Mouse (Mus musculus) hindbrain, embryonic 12.5 days (tissue): Measurements from ENCODE around the gene Tpm1. TPM values are rescaled to one million over a fixed set of nuclear protein-coding genes. Genes with fewer than 3 reads are reported as not detected.

Experiments
- ATAC-seq: fragments of 200-750 bp; cut with Nextera tagmentation; 2 replicates; pipeline ENCODE4 v1.8.0; 2017; ENCODE audit warnings: moderate TSS enrichment; ENCODE audit not compliant: low FRiP score
- H3K27ac ChIP-seq: fragments of 300-500 bp; sonication (generic); 2 replicates; pipeline ENCODE4 v1.5.1; 2016; ENCODE audit warnings: mild to moderate bottlenecking
- H3K27me3 ChIP-seq: fragments of 300-500 bp; sonication (generic); 2 replicates; pipeline ENCODE4 v1.6.1; 2016; ENCODE audit warnings: mild to moderate bottlenecking
- H3K36me3 ChIP-seq: fragments of 300-500 bp; sonication (generic); 2 replicates; pipeline ENCODE4 v1.6.1; 2016; ENCODE audit warnings: mild to moderate bottlenecking
- H3K4me1 ChIP-seq: fragments of 300-500 bp; sonication (generic); 2 replicates; pipeline ENCODE4 v1.6.1; 2016
- H3K4me2 ChIP-seq: fragments of 300-500 bp; sonication (generic); replicated peaks from 2 replicates; pipeline ENCODE4 v1.6.1; 2016; ENCODE audit warnings: mild to moderate bottlenecking
- H3K4me3 ChIP-seq: fragments of 300-500 bp; sonication (generic); 2 replicates; pipeline ENCODE4 v1.5.1; 2016; ENCODE audit warnings: mild to moderate bottlenecking
- H3K9ac ChIP-seq: fragments of 300-500 bp; sonication (generic); 2 replicates; pipeline ENCODE4 v1.6.1; 2016; ENCODE audit warnings: mild to moderate bottlenecking, moderate library complexity
- H3K9me3 ChIP-seq: fragments of 300-500 bp; sonication (generic); replicated peaks from 2 replicates; pipeline ENCODE4 v1.6.1; 2016; ENCODE audit warnings: mild to moderate bottlenecking
- WGBS: fragments of 180-500 bp; shearing (Covaris S2); methylation state at CpG from one replicate; pipeline ENCODE4 v1.1.7; 2016; 5-methylcytosine and 5-hydroxymethylcytosine counted together
- polyA plus RNA-seq: library from polyadenylated mRNA; unstranded; fragments of >200 nt; fragmentation: Nextera tagmentation; extraction: Ambion mirVana; gene quantifications from 2 replicates; pipeline ENCODE4 v1.2.1, GENCODE M21; 2016

Tpm1 gene
- polyA plus RNA-seq, 1 experiment from 2014 or later: 396 TPM

DNA sequence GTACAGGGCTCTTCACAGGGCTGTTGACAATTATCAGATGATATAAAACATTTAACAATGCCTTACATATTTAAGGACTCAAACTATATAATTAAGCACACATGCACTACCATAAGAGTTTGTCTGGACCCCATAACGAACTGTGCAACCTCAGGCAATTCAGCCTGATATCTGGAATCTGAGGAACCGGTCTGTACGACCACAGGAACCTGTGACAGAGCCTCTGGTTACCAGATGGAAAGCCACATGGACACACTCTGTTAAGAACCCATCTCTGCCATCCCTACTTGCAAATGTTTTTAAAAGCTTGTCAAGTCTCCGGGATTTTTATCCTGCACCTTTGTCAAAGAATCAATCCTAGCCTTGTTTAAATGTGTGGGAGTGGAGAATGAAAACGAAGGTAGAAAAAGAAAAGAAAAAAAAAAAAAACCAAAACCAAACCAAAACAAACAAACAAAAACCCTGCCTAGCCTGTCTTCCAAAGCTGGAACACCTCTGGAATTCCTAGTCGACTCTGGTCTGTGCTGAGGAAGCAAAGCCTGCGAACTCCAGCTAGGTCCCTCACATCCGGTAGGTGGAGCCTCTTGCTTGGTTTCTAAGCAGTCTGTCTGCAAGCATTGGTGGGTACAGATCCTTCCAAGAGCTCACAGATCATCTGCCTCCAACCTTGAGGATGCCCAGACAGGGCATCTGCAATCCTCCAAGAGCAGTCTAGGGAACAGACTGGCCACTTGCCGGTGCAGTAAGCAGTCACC lies 4.5 kb downstream of the Tpm1 start:
- Histone ChIP-seq H3K36me3 (no peaks in the 10 kb centered on the region), H3K9ac (no peak overlapping the region), H3K4me1 (peaks cover 58% of the 10 kb centered on the region), H3K9me3 (no peaks in the 10 kb centered on the region), H3K4me2 (no peak overlapping the region), H3K4me3 (no peak overlapping the region), H3K27ac (no peak overlapping the region), H3K27me3 (peaks cover 37% of the 10 kb centered on the region)
- ATAC-seq: no peak
- WGBS: 32% methylated on average over 9 of the region's 9 CpGs

DNA sequence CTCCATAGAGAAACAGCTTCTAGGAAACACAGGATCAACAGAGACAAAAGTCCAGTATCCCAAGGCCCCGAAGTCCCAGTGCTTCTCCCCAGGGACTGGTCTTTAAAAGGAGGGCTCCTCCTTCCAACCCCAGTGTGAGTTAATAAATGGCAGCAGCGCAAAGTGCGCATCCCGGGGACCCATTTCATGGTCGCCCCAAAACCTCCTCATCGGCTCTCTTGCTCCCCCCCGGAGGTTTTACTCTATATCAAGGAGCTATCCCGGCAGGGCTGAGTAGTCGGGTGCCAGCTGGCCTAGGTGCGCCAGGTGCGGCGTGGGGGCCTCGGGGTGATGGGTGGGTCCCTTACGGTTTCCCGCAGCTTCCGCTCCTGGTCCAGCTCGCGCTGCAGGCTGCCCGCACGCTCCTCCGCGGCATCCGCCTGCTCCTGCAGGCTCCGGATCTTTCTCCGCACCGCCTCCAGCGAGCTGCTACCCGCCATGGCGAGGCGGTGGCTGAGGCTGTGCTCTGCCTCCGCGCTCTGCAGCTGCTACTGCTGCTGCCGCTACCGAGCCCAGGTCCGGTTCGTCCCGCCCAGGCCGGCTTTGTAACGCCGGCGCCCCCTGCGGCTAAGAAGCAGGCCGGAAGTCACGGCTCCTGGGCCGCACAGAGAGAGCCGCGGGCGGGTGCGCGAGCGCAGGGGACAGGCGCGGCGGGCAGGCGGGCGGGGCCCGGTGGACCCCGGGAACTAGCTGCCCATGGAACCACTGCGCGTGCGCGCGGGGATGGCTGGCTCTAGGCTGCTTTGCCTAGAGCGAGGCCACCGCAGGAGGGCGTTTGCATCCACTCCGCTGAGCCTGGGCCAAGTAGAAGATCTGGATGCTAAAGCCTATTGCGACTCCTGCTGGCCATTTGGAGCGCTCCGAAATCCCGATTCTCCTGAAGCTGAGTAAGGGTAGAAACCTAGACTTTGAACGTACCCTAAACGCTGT lies 5.7 kb downstream of the Tpm1 start:
- H3K36me3 ChIP-seq: no peaks in the 10 kb centered on the region
- H3K4me1 ChIP-seq: peaks cover 50% of the 10 kb centered on the region
- peak overlapping the region; percentile 75 for H3K4me3 ChIP-seq
- peaks cover 25% of the 10 kb centered on the region for H3K27me3 ChIP-seq
- WGBS: under 1% methylated on average over 73 of the region's 73 CpGs
- ATAC-seq: peak; percentile 94
- peak overlapping the region; percentile 88 for H3K9ac ChIP-seq
- H3K4me2 ChIP-seq: peak overlapping the region; percentile 70
- H3K9me3 ChIP-seq: no peaks in the 10 kb centered on the region
- H3K27ac ChIP-seq: peak overlapping the region; percentile 94

DNA sequence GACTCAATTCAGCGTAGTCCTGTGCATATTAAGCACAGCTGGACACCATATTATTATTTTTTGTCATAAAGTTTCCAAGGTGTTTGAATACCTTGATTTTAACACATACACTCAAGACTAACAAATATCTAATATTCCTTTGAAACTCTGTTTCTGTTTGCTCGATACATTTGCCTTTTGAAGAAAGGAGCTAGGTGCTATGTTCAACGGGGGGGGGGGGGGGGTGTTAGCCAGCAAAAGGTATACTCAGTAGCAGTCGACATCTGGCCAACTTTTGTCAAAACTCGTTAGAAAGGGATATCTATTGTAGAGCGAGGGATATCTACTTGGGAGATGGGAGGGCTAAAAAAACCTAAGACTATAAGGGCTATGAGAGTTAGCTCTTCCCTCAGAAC lies 6.4 kb downstream of the Tpm1 start:
- 24% methylated on average over 6 of the region's 6 CpGs for WGBS
- ATAC-seq: no peak
- peaks cover 18% of the 10 kb centered on the region for H3K27me3 ChIP-seq
- H3K4me3 ChIP-seq: peak overlapping the region; percentile 75
- 0 out of 2 replicates have a peak overlapping the region, but pooled peaks have one; percentile 94 for H3K27ac ChIP-seq
- peaks cover 43% of the 10 kb centered on the region for H3K4me1 ChIP-seq
- H3K9me3 ChIP-seq: no peaks in the 10 kb centered on the region
- H3K36me3 ChIP-seq: no peaks in the 10 kb centered on the region
- H3K4me2 ChIP-seq: peak overlapping the region; percentile 70
- peak overlapping the region; percentile 88 for H3K9ac ChIP-seq

DNA sequence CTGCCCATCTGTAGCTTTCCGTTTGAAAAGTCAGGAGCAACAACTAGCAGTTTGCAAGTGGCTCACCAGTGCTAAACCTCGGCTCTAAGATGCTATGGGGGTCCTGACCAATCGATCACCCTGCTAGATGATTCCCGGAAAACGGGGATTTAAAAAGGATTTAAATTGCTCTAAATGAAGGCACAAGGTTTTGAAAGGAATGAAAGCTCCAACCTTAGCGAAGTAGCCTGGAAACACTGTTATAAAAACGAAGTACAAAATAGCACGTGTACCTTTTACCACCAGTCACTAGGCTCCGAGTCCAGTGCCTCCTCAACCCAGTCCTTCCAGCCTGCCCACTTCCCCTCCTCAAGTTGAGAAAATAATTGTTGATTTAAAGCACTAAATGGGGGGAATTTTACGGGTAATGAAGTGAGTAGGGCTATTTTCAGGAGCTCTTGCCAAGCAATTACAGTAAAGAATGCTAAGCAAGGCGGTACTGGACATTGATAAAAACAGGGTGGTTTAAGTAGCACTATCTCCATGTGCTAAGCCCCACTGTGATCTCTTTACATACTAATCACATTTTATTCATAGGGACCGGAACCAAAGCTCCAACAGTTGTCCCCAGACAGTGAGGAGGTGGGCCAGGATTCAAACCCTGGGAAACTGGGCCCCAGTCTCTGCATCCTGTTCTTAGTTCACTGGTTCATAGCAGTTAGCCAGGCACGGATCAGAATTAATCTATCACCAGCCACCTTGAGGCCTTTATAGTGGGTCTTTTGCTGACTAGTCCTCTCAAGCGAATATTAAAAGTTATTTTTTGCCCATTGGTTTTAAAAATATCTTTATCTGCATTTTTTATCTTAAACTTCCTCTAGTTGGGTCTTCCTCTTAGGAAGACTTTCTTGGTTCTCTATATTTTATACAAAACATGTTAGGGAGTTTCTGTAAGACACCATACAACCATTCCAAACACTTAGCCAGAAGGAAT lies 7.1 kb downstream of the Tpm1 start:
- Histone ChIP-seq H3K36me3 (no peaks in the 10 kb centered on the region), H3K4me2 (peak overlapping the region; percentile 70), H3K27ac (no peak overlapping the region), H3K4me3 (peak overlapping the region; percentile 75), H3K27me3 (peaks cover 12% of the 10 kb centered on the region), H3K9ac (peak overlapping the region; percentile 88), H3K9me3 (no peaks in the 10 kb centered on the region), H3K4me1 (peaks cover 38% of the 10 kb centered on the region)
- WGBS: 63% methylated on average over 14 of the region's 14 CpGs
- no peak for ATAC-seq

DNA sequence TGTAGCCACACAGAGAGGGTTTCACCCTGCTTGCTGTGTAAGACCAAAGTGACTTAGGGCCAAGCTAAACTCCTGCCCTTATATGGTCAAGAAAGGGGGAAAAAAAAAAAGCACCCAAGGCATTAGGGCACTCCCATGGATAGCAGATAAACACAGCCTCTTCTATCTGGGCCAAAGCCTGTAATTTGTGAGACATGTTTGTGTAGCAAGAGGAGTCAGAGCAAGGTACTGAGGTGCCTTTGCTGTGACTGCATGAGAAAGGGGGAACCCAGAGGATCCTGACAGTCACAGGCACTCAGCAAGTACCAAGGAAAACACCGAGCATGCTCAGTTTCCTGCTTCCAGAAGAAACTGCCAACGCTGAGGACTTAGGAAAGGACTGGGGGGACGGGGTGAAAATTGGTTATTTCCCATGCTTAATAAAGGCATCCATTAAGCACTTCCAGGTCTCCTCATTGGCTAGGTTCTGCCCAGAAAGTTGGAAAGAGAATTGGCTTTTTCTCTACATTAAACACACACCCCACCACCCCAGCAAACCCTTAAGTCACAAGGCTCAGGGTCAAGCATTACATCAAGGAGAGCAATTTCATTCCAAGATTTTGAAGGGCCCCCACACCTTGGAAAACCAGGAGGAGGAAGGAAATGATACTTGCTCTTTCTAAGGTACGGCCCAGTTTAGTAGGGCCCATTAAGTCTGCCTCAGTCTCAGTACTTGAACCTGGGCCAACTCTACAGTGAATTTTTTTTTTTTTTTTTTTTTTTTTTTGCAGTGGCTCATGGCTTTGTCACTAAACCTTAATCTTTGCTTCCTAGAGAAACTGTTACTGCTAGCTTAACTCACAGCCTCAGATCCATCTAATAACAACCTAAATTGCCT lies 8.0 kb downstream of the Tpm1 start:
- 59% methylated on average over 4 of the region's 4 CpGs for WGBS
- H3K9ac ChIP-seq: 0 out of 2 replicates have a peak overlapping the region, but pooled peaks have one; percentile 27
- H3K9me3 ChIP-seq: no peaks in the 10 kb centered on the region
- peak overlapping the region; percentile 70 for H3K4me2 ChIP-seq
- no peak overlapping the region for H3K27ac ChIP-seq
- no peak overlapping the region for H3K4me3 ChIP-seq
- peaks cover under 1% of the 10 kb centered on the region for H3K36me3 ChIP-seq
- no peak for ATAC-seq
- peaks cover 4% of the 10 kb centered on the region for H3K27me3 ChIP-seq
- H3K4me1 ChIP-seq: peaks cover 37% of the 10 kb centered on the region

DNA sequence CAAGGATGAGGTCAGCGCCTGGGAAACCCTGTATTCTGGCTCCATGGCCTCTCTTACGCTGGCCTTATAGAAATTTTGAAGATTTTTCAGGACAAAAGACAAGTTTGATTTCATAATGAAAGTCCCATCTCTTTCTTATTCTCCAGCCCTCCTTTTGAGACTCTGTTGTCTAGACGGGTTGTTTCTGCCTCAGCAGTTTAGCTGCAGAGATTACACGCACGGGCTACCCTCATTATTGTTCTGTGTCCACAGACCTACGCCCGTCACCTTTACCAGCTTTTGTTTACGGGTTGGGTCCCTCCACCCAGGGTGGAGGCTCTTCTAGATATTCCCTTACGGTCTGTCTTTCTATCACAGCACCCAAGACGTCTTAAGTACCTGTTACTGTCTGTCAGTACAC lies 9.3 kb downstream of the Tpm1 start:
- Histone ChIP-seq H3K27me3 (no peaks in the 10 kb centered on the region), H3K9me3 (peaks cover 4% of the 10 kb centered on the region), H3K4me3 (no peak overlapping the region), H3K9ac (no peak overlapping the region), H3K36me3 (peaks cover 14% of the 10 kb centered on the region), H3K4me2 (peak overlapping the region; percentile 20; the same call in 1 of the 2 replicates), H3K4me1 (peaks cover 37% of the 10 kb centered on the region), H3K27ac (no peak overlapping the region)
- ATAC-seq: no peak
- 42% methylated on average over 10 of the region's 10 CpGs for WGBS

DNA sequence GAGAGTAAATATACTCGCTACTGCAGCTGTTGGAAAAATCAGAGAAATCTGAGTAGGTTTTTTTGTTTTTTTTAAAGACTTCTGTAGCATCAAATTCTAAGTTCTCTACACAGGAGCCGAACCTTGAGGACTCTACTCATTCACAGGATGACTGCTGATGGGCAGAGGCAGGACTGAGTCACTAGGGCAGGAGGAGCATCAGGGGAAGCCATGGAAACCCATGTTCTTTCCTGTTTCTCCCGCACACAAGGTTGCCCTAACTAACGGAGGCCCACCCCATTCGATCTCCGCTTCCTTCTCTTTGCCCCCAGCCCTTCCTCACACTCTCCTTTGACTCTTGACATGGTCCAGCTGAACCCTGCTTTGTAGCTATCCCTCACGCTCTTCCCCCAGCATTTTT lies 10.5 kb downstream of the Tpm1 start:
- no peak for ATAC-seq
- Histone ChIP-seq H3K36me3 (peaks cover 26% of the 10 kb centered on the region), H3K9ac (no peak overlapping the region), H3K27ac (no peak overlapping the region), H3K4me3 (no peak overlapping the region), H3K27me3 (no peaks in the 10 kb centered on the region), H3K4me1 (peaks cover 37% of the 10 kb centered on the region), H3K4me2 (no peak overlapping the region), H3K9me3 (peaks cover 6% of the 10 kb centered on the region)
- WGBS: 92% methylated on average over 7 of the region's 7 CpGs

DNA sequence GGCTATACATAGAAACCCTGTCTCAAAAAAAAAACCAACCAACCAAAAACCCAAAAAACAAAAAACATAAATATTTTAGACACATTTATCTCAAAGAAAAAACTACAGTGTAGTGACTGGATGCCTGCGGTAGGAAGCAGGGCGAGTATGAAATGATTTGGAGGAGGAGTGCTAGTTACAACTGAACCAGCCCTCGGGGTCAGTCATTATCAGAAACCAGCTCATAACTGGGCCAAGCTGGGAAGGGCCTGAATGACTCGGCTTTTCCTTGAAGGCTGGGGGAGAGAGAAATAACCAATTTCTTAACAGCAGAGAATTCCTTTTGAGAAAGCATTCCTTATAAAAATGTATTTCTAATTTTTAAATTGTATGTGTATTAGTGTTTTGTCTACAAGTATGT lies 11.5 kb downstream of the Tpm1 start:
- Histone ChIP-seq H3K9ac (no peak overlapping the region), H3K9me3 (peaks cover 6% of the 10 kb centered on the region), H3K4me2 (no peak overlapping the region), H3K27me3 (no peaks in the 10 kb centered on the region), H3K36me3 (peaks cover 36% of the 10 kb centered on the region), H3K27ac (no peak overlapping the region), H3K4me3 (no peak overlapping the region), H3K4me1 (peaks cover 35% of the 10 kb centered on the region)
- ATAC-seq: no peak
- 93% methylated on average over 4 of the region's 4 CpGs for WGBS

DNA sequence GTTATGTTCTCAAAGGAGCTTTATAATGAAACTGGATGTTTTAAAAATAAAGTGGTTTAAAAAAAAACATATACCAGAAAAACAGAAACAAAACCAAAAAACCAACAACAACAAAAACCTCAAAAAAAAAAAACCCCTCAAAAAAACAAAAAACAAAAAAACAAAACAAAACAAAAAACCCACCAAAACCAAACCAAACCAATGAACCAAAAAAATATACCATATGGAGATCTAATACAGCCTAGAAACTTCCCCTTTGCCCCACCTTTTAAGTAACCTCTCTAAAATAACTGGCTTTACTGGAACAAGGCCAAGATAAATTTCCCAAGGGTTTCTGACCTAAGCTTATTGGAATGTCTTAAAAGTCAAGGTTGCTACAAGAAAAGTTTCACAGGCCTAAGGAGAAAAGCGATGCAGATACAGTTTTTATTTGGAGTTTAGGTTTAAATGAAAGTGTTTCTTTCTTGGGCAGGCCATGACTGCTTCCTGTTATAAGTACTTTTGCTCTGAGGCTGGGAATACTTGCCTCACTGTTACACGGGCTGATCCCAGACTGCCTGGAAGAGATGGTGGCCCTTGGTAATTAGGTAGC lies 12.6 kb downstream of the Tpm1 start:
- H3K27me3 ChIP-seq: no peaks in the 10 kb centered on the region
- no peak overlapping the region for H3K4me3 ChIP-seq
- ATAC-seq: no peak
- peaks cover 25% of the 10 kb centered on the region for H3K4me1 ChIP-seq
- H3K4me2 ChIP-seq: no peak overlapping the region
- peaks cover 6% of the 10 kb centered on the region for H3K9me3 ChIP-seq
- H3K36me3 ChIP-seq: peaks cover 47% of the 10 kb centered on the region
- no peak overlapping the region for H3K27ac ChIP-seq
- no peak overlapping the region for H3K9ac ChIP-seq
- WGBS: 82% methylated on average over 2 of the region's 2 CpGs

DNA sequence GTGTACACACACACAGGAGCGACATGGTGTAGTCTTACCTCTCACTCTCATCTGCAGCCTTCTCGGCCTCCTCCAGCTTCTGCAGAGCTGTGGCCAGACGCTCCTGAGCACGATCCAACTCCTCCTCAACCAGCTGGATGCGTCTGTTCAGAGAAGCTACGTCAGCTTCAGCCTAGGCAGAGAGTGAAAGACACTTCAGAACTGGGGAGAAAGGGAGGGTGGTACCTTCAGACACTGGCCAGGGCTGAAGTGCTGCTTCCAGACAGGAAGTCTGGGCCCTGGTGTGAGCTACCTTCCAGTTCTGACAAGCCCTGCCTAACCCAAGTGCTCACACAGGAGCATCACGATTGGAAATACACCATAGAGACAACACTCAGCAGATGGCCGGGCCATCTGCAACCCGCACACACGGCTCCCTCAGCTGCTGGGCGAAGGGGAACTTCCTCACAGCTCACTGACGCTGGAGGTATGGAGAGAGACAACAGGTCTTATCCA lies 13.2 kb downstream of the Tpm1 start:
- 94% methylated on average over 12 of the region's 12 CpGs for WGBS
- Histone ChIP-seq H3K27ac (no peak overlapping the region), H3K4me1 (peaks cover 21% of the 10 kb centered on the region), H3K9me3 (peaks cover 6% of the 10 kb centered on the region), H3K27me3 (no peaks in the 10 kb centered on the region), H3K36me3 (peaks cover 52% of the 10 kb centered on the region), H3K9ac (no peak overlapping the region), H3K4me2 (no peak overlapping the region), H3K4me3 (no peak overlapping the region)
- no peak for ATAC-seq
